In genomic region chr2:14740359-14740758, GRCm38 (mm10) we compare ENCODE assay signal across 8 mouse cellular contexts.
DNase-seq lines count a peak whose midpoint lies in the region; ATAC-seq lines count a peak whose summit lies in the region.

No protein-coding gene starts in this region.

- WGBS in heart, embryonic 15.5 days: 49% methylated on average over 7 of the region's 7 CpGs
- WGBS in forebrain, embryonic 16.5 days: 10% methylated on average over 7 of the region's 7 CpGs
- 9% methylated on average over 7 of the region's 7 CpGs for WGBS in midbrain, embryonic 15.5 days

- no peak overlapping the region for H3K9ac ChIP-seq in heart, embryonic 15.5 days
- peak overlapping the region; percentile 18 for H3K9ac ChIP-seq in forebrain, embryonic 16.5 days (replicated peaks; ENCODE audit: low read depth, low read length)
- peak overlapping the region; percentile 22 for H3K9ac ChIP-seq in midbrain, embryonic 15.5 days

- no peaks in the 10 kb centered on the region for H3K27me3 ChIP-seq in heart, embryonic 15.5 days
- no peaks in the 10 kb centered on the region for H3K27me3 ChIP-seq in forebrain, embryonic 16.5 days (replicated peaks; ENCODE audit: control insufficient read depth, insufficient read depth, low read length)
- H3K27me3 ChIP-seq in midbrain, embryonic 15.5 days (replicated peaks): no peaks in the 10 kb centered on the region

- H3K4me2 ChIP-seq in heart, embryonic 15.5 days: no peak overlapping the region
- H3K4me2 ChIP-seq in forebrain, embryonic 16.5 days (ENCODE audit: low read length): peak overlapping the region; percentile 30
- peak overlapping the region; percentile 37 for H3K4me2 ChIP-seq in midbrain, embryonic 15.5 days

- no peaks in the 10 kb centered on the region for H3K36me3 ChIP-seq in heart, embryonic 15.5 days
- H3K36me3 ChIP-seq in forebrain, embryonic 16.5 days (ENCODE audit: control insufficient read depth, insufficient read depth): no peaks in the 10 kb centered on the region
- no peaks in the 10 kb centered on the region for H3K36me3 ChIP-seq in midbrain, embryonic 15.5 days (replicated peaks)

- peaks cover 18% of the 10 kb centered on the region for H3K4me1 ChIP-seq in heart, embryonic 15.5 days (replicated peaks)
- peaks cover 14% of the 10 kb centered on the region for H3K4me1 ChIP-seq in forebrain, embryonic 16.5 days (replicated peaks; ENCODE audit: control insufficient read depth, insufficient read depth, low read length)
- H3K4me1 ChIP-seq in midbrain, embryonic 15.5 days: peaks cover 14% of the 10 kb centered on the region

- no peak overlapping the region for H3K4me3 ChIP-seq in heart, embryonic 15.5 days
- H3K4me3 ChIP-seq in forebrain, embryonic 16.5 days (replicated peaks; ENCODE audit: low read length): peak overlapping the region; percentile 22
- peak overlapping the region; percentile 25 for H3K4me3 ChIP-seq in midbrain, embryonic 15.5 days

- DNase-seq in heart, adult 18-20 months: no peak
- DNase-seq in cerebellum, postnatal 10 days: peak; percentile 57 to 61
- no peak for DNase-seq in lung, postnatal 36 days
- DNase-seq in heart, postnatal 4 days: no peak

- no peak for ATAC-seq in heart, embryonic 15.5 days (replicated peaks; ENCODE audit: insufficient number of reproducible peaks, insufficient read depth, low FRiP score, low read depth)
- ATAC-seq in forebrain, embryonic 16.5 days: peak; percentile 82
- peak; percentile 82 for ATAC-seq in midbrain, embryonic 15.5 days (replicated peaks)
- no peak for ATAC-seq in CD4-positive, CD25-positive, alpha-beta regulatory T cell, adult 4 months

- H3K27ac ChIP-seq in heart, embryonic 15.5 days: peak overlapping the region; percentile 27; the same call in 1 of the 2 replicates
- no peak overlapping the region for H3K27ac ChIP-seq in forebrain, embryonic 16.5 days (ENCODE audit: low read length)
- peak overlapping the region; percentile 78 for H3K27ac ChIP-seq in midbrain, embryonic 15.5 days

- H3K9me3 ChIP-seq in heart, embryonic 15.5 days (replicated peaks): no peaks in the 10 kb centered on the region
- H3K9me3 ChIP-seq in forebrain, embryonic 16.5 days (ENCODE audit: control insufficient read depth, low read length): no peaks in the 10 kb centered on the region
- H3K9me3 ChIP-seq in midbrain, embryonic 15.5 days: no peaks in the 10 kb centered on the region

Comparison
In these comparisons a context has a peak if more than half of its experiments do, and no peak if none do; other contexts are left out.
1. ATAC-seq: peak in forebrain, embryonic 16.5 days (single experiment) and midbrain, embryonic 15.5 days (single experiment); none in heart, embryonic 15.5 days (single experiment) and CD4-positive, CD25-positive, alpha-beta regulatory T cell, adult 4 months (single experiment).
2. DNase-seq: peak in cerebellum, postnatal 10 days (2 of 2); none in heart, adult 18-20 months (0 of 2), lung, postnatal 36 days (single experiment) and heart, postnatal 4 days (single experiment).